Mouse (Mus musculus): Measurements from ENCODE around the gene Krtap4-1. TPM values are rescaled to one million over a fixed set of nuclear protein-coding genes. Genes with fewer than 3 reads are reported as not detected.

Gene Krtap4-1
- polyA plus RNA-seq, 1 experiment from 2014 or later: not detected

Other genes with a start within 250 kb of the Krtap4-1 start
- 24.1 and 25.3 TPM in 2 replicates for gene Krt10, start 238.9 kb downstream of the Krtap4-1 start, polyA plus RNA-seq (2015; fragmentation: Nextera tagmentation; extraction: Ambion mirVana)
- 0.18 and 0.24 TPM in 2 replicates for gene Krt12, start 206.0 kb downstream of the Krtap4-1 start, polyA plus RNA-seq (2015; fragmentation: Nextera tagmentation; extraction: Ambion mirVana)
- not detected in 2 replicates for gene Krt20, start 190.1 kb downstream of the Krtap4-1 start, polyA plus RNA-seq (2015; fragmentation: Nextera tagmentation; extraction: Ambion mirVana)
- gene Krt23, start 135.1 kb downstream of the Krtap4-1 start, polyA plus RNA-seq (2015; fragmentation: Nextera tagmentation; extraction: Ambion mirVana): 0.15 TPM in 1 of 2 replicates, not detected in the other
- not detected in 2 replicates for gene Krt39, start 106.9 kb downstream of the Krtap4-1 start, polyA plus RNA-seq (2015; fragmentation: Nextera tagmentation; extraction: Ambion mirVana)
- not detected in 2 replicates for gene Krt40, start 85.1 kb downstream of the Krtap4-1 start, polyA plus RNA-seq (2015; fragmentation: Nextera tagmentation; extraction: Ambion mirVana)
- not detected in 2 replicates for gene Krtap3-3, start 77.4 kb downstream of the Krtap4-1 start, polyA plus RNA-seq (2015; fragmentation: Nextera tagmentation; extraction: Ambion mirVana)
- gene Krtap3-2, start 71.4 kb downstream of the Krtap4-1 start, polyA plus RNA-seq (2015; fragmentation: Nextera tagmentation; extraction: Ambion mirVana): not detected in 2 replicates
- gene Gm11939, start 68.8 kb downstream of the Krtap4-1 start, polyA plus RNA-seq (2015; fragmentation: Nextera tagmentation; extraction: Ambion mirVana): not detected in 2 replicates
- gene Krtap3-1, start 61.6 kb downstream of the Krtap4-1 start, polyA plus RNA-seq (2015; fragmentation: Nextera tagmentation; extraction: Ambion mirVana): not detected in 2 replicates
- gene Krtap1-5, start 47.2 kb downstream of the Krtap4-1 start, polyA plus RNA-seq (2015; fragmentation: Nextera tagmentation; extraction: Ambion mirVana): not detected in 2 replicates
- gene Krtap1-4, start 44.6 kb downstream of the Krtap4-1 start, polyA plus RNA-seq (2015; fragmentation: Nextera tagmentation; extraction: Ambion mirVana): not detected in 2 replicates
- not detected in 2 replicates for gene Krtap1-3, start 36.9 kb downstream of the Krtap4-1 start, polyA plus RNA-seq (2015; fragmentation: Nextera tagmentation; extraction: Ambion mirVana)
- not detected in 2 replicates for gene Krtap9-3, start 30.1 kb downstream of the Krtap4-1 start, polyA plus RNA-seq (2015; fragmentation: Nextera tagmentation; extraction: Ambion mirVana)
- gene Gm11938, start 24.9 kb downstream of the Krtap4-1 start, polyA plus RNA-seq (2015; fragmentation: Nextera tagmentation; extraction: Ambion mirVana): not detected in 2 replicates
- not detected in 2 replicates for gene Gm11937, start 18.0 kb downstream of the Krtap4-1 start, polyA plus RNA-seq (2015; fragmentation: Nextera tagmentation; extraction: Ambion mirVana)
- not detected in 2 replicates for gene Krtap2-4, start 13.4 kb downstream of the Krtap4-1 start, polyA plus RNA-seq (2015; fragmentation: Nextera tagmentation; extraction: Ambion mirVana)
- not detected in 2 replicates for gene Gm11562, start 7.8 kb downstream of the Krtap4-1 start, polyA plus RNA-seq (2015; fragmentation: Nextera tagmentation; extraction: Ambion mirVana)
- gene Krtap4-2, start 6.8 kb upstream of the Krtap4-1 start, polyA plus RNA-seq (2015; fragmentation: Nextera tagmentation; extraction: Ambion mirVana): not detected in 2 replicates
- gene Krtap4-7, start 15.9 kb upstream of the Krtap4-1 start, polyA plus RNA-seq (2015; fragmentation: Nextera tagmentation; extraction: Ambion mirVana): not detected in 2 replicates
- not detected in 2 replicates for gene Gm11555, start 22.0 kb upstream of the Krtap4-1 start, polyA plus RNA-seq (2015; fragmentation: Nextera tagmentation; extraction: Ambion mirVana)
- gene Gm11563, start 30.7 kb upstream of the Krtap4-1 start, polyA plus RNA-seq (2015; fragmentation: Nextera tagmentation; extraction: Ambion mirVana): not detected in 2 replicates
- not detected in 2 replicates for gene Krtap4-6, start 37.7 kb upstream of the Krtap4-1 start, polyA plus RNA-seq (2015; fragmentation: Nextera tagmentation; extraction: Ambion mirVana)
- not detected in 2 replicates for gene Gm14190, start 62.5 kb upstream of the Krtap4-1 start, polyA plus RNA-seq (2015; fragmentation: Nextera tagmentation; extraction: Ambion mirVana)
- gene Gm14180, start 106.1 kb upstream of the Krtap4-1 start, polyA plus RNA-seq (2015; fragmentation: Nextera tagmentation; extraction: Ambion mirVana): not detected in 2 replicates
- gene Gm11595, start 144.7 kb upstream of the Krtap4-1 start, polyA plus RNA-seq (2015; fragmentation: Nextera tagmentation; extraction: Ambion mirVana): not detected in 2 replicates
- not detected in 2 replicates for gene Krtap4-8, start 152.5 kb upstream of the Krtap4-1 start, polyA plus RNA-seq (2015; fragmentation: Nextera tagmentation; extraction: Ambion mirVana)
- not detected in 2 replicates for gene Krtap4-9, start 157.0 kb upstream of the Krtap4-1 start, polyA plus RNA-seq (2015; fragmentation: Nextera tagmentation; extraction: Ambion mirVana)
- gene Gm11596, start 165.2 kb upstream of the Krtap4-1 start, polyA plus RNA-seq (2015; fragmentation: Nextera tagmentation; extraction: Ambion mirVana): not detected in 2 replicates
- not detected in 2 replicates for gene Gm11569, start 170.7 kb upstream of the Krtap4-1 start, polyA plus RNA-seq (2015; fragmentation: Nextera tagmentation; extraction: Ambion mirVana)
- not detected in 2 replicates for gene Gm11554, start 176.2 kb upstream of the Krtap4-1 start, polyA plus RNA-seq (2015; fragmentation: Nextera tagmentation; extraction: Ambion mirVana)
- not detected in 2 replicates for gene Krtap4-13, start 181.7 kb upstream of the Krtap4-1 start, polyA plus RNA-seq (2015; fragmentation: Nextera tagmentation; extraction: Ambion mirVana)
- gene Gm11564, start 187.4 kb upstream of the Krtap4-1 start, polyA plus RNA-seq (2015; fragmentation: Nextera tagmentation; extraction: Ambion mirVana): not detected in 2 replicates
- gene 2300003K06Rik, start 209.8 kb upstream of the Krtap4-1 start, polyA plus RNA-seq (2015; fragmentation: Nextera tagmentation; extraction: Ambion mirVana): not detected in 2 replicates
- gene Krtap4-16, start 223.4 kb upstream of the Krtap4-1 start, polyA plus RNA-seq (2015; fragmentation: Nextera tagmentation; extraction: Ambion mirVana): not detected in 2 replicates
- gene Gm11568, start 229.7 kb upstream of the Krtap4-1 start, polyA plus RNA-seq (2015; fragmentation: Nextera tagmentation; extraction: Ambion mirVana): not detected in 2 replicates
- not detected in 2 replicates for gene Gm11559, start 236.2 kb upstream of the Krtap4-1 start, polyA plus RNA-seq (2015; fragmentation: Nextera tagmentation; extraction: Ambion mirVana)
- gene Krtap9-1, start 245.2 kb upstream of the Krtap4-1 start, polyA plus RNA-seq (2015; fragmentation: Nextera tagmentation; extraction: Ambion mirVana): not detected in 2 replicates

Measured in forebrain, embryonic 16.5 days (tissue).